Mouse (Mus musculus) heart, postnatal 36 days (tissue): Measurements from ENCODE around the gene Gm10354. TPM values are rescaled to one million over a fixed set of nuclear protein-coding genes. Genes with fewer than 3 reads are reported as not detected.
"Not testable (repeated sequence)": the region's sequence is repeated elsewhere in the genome, so short reads cannot be mapped to it uniquely, and the experiment has no call there.

ENCODE experiments used
- DNase-seq, 2 experiments: peaks; one replicate each; pipeline ENCODE4 v3.0.0; 2021 to 2022
- intact Hi-C: fragments of 180-260 bp; cut with DNase I; formaldehyde crosslinking; loops from one replicate; pipeline ENCODE4 v1.15.1; 2025
- total RNA-seq, 2 experiments: library from RNA; stranded (reverse); gene quantifications; 2 replicates each; pipeline ENCODE4 v1.2.3; 2021

Gm10354 gene
- total RNA-seq, result not detected

DNA sequence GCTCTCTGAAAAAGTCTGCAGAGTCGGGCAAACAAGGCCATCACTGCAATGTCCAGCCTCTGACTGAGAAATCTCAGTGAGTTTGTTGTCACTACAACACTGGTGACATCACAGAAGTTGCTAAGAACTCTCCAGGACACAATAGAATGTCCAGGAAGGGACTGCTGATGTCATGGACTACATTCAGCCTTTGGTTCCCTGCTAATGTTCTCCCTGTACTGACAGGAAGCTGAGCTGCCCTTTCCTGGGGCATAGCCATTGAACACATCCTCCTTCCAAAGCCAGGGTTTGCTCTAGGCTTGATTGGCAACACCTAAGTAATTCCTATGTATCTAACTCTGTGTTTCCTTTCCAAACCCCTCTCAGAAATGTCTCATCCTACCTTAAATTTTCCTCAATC lies at the start of gene Gm10354:
Gm10354 (minus strand) TSS at position 101 of the 400 bp plus-strand sequence.
- intact Hi-C loops, result not testable (repeated sequence)

DNA sequence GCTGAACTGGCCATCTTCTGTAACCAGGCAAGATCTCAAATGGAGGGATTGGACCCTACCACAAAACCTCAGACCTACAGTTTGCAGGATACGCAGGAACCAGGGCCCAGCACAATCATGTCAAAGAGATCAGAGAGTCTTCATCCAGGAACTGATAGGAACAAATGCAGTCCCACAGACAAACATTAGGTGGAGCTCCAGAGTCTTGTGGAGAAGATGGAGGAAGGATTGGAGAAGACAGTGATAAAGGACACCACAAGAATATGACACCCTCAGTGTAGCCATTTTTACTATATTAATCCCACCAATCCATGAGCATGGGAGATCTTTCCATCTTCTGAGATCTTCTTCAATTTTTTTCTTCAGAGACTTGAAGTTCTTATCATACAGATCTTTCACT lies 45.6 kb upstream of the Gm10354 start:
- intact Hi-C loops, DNase-seq: not testable (repeated sequence)

More for the DNA sequence above, at the start of gene Gm10354:
- DNase-seq, result not testable (repeated sequence)

- DNase-seq, intact Hi-C loops: not testable (repeated sequence)
Observed at GRCm38 (mm10) chr5:15020067-15020466, 41.3 kb upstream of the Gm10354 start.

DNA sequence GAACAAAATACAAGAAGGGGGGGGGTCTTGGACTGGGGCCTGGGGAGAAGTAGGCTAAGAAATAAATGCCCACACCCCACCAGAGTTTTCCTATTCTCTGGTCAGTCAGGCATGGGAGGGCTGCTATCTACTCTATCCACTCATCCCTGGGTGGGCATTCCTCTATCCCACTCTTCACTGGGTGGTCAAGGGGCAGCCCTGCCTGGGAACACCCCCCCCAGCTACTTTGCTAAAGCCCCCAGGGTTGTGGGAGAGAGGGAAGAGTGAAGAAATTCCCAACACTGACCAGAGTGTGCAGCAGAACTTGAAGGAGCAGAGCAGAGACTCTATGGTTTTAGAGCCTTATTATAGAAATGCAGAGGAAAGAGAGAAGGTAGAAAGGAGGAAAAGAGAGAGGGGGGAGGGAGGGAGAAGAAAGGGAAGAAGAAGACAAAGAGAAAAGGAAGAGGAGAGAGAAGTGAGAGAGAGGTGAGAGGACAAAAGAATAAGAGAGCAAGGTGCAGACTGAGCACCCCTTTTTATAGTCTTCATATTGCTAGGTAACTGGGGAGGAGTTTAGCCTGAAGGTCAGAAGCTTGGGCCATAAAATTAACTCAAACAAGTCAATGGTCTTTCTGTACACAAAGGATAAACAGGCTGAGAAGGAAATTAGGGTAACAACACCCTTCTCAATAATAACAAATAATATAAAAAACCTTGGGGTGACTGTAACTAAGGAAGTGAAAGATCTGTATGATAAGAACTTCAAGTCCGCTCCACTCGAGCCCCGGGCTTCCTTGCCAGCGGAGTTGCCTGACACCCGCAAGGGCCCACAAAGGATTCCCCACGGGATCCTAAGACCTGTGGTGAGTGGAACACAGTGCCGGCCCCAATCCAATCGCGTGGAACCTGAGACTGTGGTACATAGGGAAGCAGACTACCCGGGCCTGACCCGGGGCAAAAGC lies 32.2 kb upstream of the Gm10354 start:
- intact Hi-C loops, DNase-seq: not testable (repeated sequence)

DNA sequence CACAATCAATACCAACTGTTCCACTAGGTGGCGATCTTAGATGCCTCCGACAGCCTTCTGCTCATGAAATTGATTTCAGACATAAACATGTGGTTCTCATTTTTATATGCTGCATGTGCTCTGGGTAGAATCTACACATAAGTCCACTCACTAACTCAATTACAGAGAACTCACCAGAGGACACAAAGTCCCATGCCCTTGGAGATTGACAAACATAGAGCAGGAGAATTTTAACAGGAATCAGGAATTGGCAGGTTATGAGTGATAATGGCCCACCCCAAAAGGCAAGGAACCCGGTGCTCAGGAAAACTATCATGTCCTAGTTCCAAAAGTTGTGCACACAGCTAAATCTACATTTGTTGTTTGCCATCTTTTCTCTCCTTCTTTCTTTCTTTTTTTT lies 28.2 kb upstream of the Gm10354 start:
- DNase-seq, result not testable (repeated sequence)

DNA sequence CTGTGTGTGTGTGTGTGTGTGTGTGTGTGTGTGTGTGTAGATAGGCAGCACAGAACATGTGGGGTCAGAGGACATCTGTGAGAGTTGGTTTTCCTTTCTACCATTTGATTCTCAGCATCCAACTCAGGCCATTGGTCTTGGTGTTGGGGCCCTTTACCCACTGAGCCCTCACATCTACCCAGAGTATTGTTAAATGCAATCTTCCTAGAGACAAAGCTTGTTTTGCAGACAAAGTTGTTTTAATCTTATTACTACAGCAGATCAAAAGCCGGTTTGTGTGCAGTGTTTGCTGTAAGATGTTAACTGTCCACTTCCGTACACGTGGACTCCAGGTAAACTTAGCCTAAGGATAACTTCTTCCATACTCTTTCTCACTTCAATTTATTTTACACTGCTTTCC lies 27.6 kb upstream of the Gm10354 start:
- DNase-seq, intact Hi-C loops: not testable (repeated sequence)

More for the DNA sequence above, 28.2 kb upstream of the Gm10354 start:
- intact Hi-C loops, result not testable (repeated sequence)

DNA sequence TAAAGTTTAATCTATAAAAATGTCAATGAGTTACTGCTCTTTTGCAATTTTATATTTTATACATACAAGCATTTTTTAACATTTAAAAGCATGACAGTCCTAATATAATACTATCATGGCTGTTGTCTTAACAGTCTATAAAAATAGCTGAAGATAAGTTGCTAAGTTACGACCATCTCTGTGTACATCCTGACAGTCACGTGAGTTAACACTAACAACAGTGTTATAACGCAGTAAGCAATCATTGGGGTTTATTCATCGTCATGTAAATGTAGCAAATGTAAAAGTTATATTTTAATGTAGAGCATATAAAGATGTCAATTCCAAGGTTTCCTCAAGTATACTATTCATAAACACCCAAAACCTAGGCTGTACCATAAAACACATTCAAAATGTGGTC lies 26.8 kb upstream of the Gm10354 start:
- DNase-seq, intact Hi-C loops: not testable (repeated sequence)

GRCm38 (mm10) chr5:15004569-15005562 lies 26.1 kb upstream of the Gm10354 start:
- intact Hi-C loops, DNase-seq: not testable (repeated sequence)

GRCm38 (mm10) chr5:14998077-14998476 lies 19.3 kb upstream of the Gm10354 start:
- DNase-seq, result not testable (repeated sequence)

GRCm38 (mm10) chr5:14997556-14997955 lies 18.8 kb upstream of the Gm10354 start:
- intact Hi-C loops, result not testable (repeated sequence)

More at GRCm38 (mm10) chr5:14998077-14998476, 19.3 kb upstream of the Gm10354 start:
- intact Hi-C loops, result not testable (repeated sequence)

GRCm38 (mm10) chr5:14996670-14997249 lies 18.0 kb upstream of the Gm10354 start:
- intact Hi-C loops, DNase-seq: not testable (repeated sequence)

More at GRCm38 (mm10) chr5:14997556-14997955, 18.8 kb upstream of the Gm10354 start:
- not testable (repeated sequence) for DNase-seq

GRCm38 (mm10) chr5:14994124-14994523 lies 15.4 kb upstream of the Gm10354 start:
- DNase-seq, intact Hi-C loops: not testable (repeated sequence)

- intact Hi-C loops, DNase-seq: not testable (repeated sequence)
Observed at GRCm38 (mm10) chr5:14990375-14991158, 11.8 kb upstream of the Gm10354 start.

DNA sequence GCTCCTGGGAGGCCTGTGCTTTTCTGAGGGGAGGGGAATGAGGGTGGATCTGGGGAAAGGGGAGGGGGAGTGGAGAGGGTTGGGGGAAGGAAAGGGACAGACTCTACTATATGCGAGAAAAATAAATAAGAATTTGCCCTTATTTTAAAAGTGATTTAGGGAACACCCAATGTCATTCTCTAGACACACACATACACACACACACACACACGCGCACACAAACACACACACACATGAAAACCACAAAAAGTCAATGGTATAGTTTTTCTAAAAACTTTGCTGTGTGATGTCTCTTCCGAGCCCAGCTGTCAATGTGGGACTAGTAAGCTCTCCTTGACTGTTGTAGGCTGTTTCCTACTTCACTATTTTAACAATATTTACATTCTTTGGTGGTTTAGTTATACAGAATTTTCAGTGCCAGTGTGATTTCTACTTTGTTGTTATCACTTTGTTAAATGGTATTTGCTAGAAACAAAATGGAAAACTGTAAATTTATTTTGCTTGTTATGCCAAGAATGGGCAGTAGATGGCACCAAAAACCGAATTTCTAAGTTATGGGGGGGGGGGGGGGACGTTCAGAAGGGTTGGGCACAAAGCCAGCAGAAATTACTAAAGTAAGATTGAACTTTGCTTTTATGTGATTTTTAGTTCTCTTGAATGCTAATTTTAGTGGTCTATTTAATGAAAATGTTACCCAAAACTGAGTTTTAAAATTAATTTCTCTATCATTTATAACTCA lies 8.1 kb upstream of the Gm10354 start:
- intact Hi-C loops, DNase-seq: not testable (repeated sequence)

DNA sequence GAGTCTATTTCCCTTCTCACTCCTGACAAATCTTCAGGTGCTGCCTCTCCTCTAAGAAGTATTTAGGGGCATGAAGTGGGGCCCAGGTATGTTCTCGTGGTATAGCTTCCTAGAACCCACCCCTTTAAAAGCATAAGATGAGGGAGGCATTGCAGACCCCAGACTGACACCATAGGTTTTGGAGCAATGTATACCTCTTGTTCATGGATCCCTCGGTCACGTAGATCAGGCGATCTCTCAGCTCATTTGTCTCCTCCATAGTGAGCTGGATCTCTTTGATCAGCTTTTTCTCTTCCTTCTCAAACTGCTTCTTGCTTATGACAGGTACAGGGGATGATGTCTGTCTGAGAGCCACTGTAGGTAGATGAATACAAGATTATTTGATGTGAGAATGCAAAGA lies 1.4 kb downstream of the Gm10354 start:
- intact Hi-C loops, DNase-seq: not testable (repeated sequence)

GRCm38 (mm10) chr5:14975294-14975693 lies 3.4 kb downstream of the Gm10354 start:
- intact Hi-C loops, DNase-seq: not testable (repeated sequence)

GRCm38 (mm10) chr5:14972841-14973240 lies 5.9 kb downstream of the Gm10354 start:
- intact Hi-C loops, DNase-seq: not testable (repeated sequence)

- DNase-seq, intact Hi-C loops: not testable (repeated sequence)
Observed at GRCm38 (mm10) chr5:14963821-14964220, 14.9 kb downstream of the Gm10354 start.
